Mouse (Mus musculus): ENCODE measurements around the gene Hcrt. TPM values are rescaled to one million over a fixed set of nuclear protein-coding genes. Genes with fewer than 3 reads are reported as not detected.

Gene Hcrt
- polyA plus RNA-seq, 1 experiment from 2014 or later, result 0.75 TPM

GRCm38 (mm10) chr11:100716649-100717048, 46.1 kb downstream of the Hcrt start:
- WGBS, result 83% methylated on average over 3 of the region's 3 CpGs
- Histone ChIP-seq H3K9ac (replicated peaks) (no peak overlapping the region), H3K4me1 (peaks cover 42% of the 10 kb centered on the region), H3K36me3 (peaks cover 40% of the 10 kb centered on the region), H3K27ac (replicated peaks) (no peak overlapping the region), H3K4me3 (replicated peaks) (no peak overlapping the region), H3K9me3 (replicated peaks) (no peaks in the 10 kb centered on the region), H3K27me3 (replicated peaks) (no peaks in the 10 kb centered on the region), H3K4me2 (no peak overlapping the region)
- ATAC-seq (ENCODE audit: low FRiP score), result no peak

GRCm38 (mm10) chr11:100714948-100715347, 47.8 kb downstream of the Hcrt start:
- Histone ChIP-seq H3K36me3 (peaks cover 44% of the 10 kb centered on the region), H3K27ac (replicated peaks) (no peak overlapping the region), H3K9me3 (replicated peaks) (no peaks in the 10 kb centered on the region), H3K4me1 (peaks cover 38% of the 10 kb centered on the region), H3K27me3 (replicated peaks) (no peaks in the 10 kb centered on the region), H3K4me2 (no peak overlapping the region), H3K9ac (replicated peaks) (no peak overlapping the region), H3K4me3 (replicated peaks) (no peak overlapping the region)
- 78% methylated on average over 6 of the region's 6 CpGs for WGBS
- no peak for ATAC-seq (ENCODE audit: low FRiP score)

GRCm38 (mm10) chr11:100714534-100714915, 48.2 kb downstream of the Hcrt start:
- ATAC-seq (ENCODE audit: low FRiP score), result no peak
- Histone ChIP-seq H3K4me3 (replicated peaks) (no peak overlapping the region), H3K27ac (replicated peaks) (no peak overlapping the region), H3K36me3 (peaks cover 48% of the 10 kb centered on the region), H3K9ac (replicated peaks) (no peak overlapping the region), H3K27me3 (replicated peaks) (no peaks in the 10 kb centered on the region), H3K9me3 (replicated peaks) (no peaks in the 10 kb centered on the region), H3K4me2 (no peak overlapping the region), H3K4me1 (peaks cover 35% of the 10 kb centered on the region)
- WGBS, result 48% methylated on average over 6 of the region's 6 CpGs

- 0 out of 2 replicates have a peak within 1 kb of the TSS, but pooled peaks have one; percentile 6 for H3K4me3 ChIP-seq (replicated peaks)
- no peaks in the 10 kb centered on the region for H3K9me3 ChIP-seq (replicated peaks)
- H3K9ac ChIP-seq (replicated peaks), result peak within 1 kb of the TSS; percentile 20; the same call in 1 of the 2 replicates
- peaks cover 49% of the 10 kb centered on the region for H3K36me3 ChIP-seq
- H3K27ac ChIP-seq (replicated peaks), result peak within 1 kb of the TSS; percentile 61; the same call in 1 of the 2 replicates
- peak within 1 kb of the TSS; percentile 44 for H3K4me2 ChIP-seq
- no peaks in the 10 kb centered on the region for H3K27me3 ChIP-seq (replicated peaks)
- ATAC-seq (ENCODE audit: low FRiP score), result no peak
- WGBS, result 8% methylated on average over 38 of the region's 38 CpGs
- H3K4me1 ChIP-seq, result peaks cover 35% of the 10 kb centered on the region
These were observed 48.8 kb downstream of the Hcrt start, which contains the start of gene Hspb9 for GRCm38 (mm10) chr11:100713735-100714533. TSS of gene Hspb9 (plus strand) at chr11:100713850.

- Histone ChIP-seq H3K4me2 (no peak overlapping the region; the same call in 1 of the 2 replicates), H3K27me3 (replicated peaks) (no peaks in the 10 kb centered on the region), H3K27ac (replicated peaks) (0 out of 2 replicates have a peak overlapping the region, but pooled peaks have one; percentile 13), H3K4me3 (replicated peaks) (no peak overlapping the region), H3K9me3 (replicated peaks) (no peaks in the 10 kb centered on the region), H3K9ac (replicated peaks) (peak overlapping the region; percentile 20; the same call in 1 of the 2 replicates), H3K4me1 (peaks cover 35% of the 10 kb centered on the region), H3K36me3 (peaks cover 49% of the 10 kb centered on the region)
- no peak for ATAC-seq (ENCODE audit: low FRiP score)
- WGBS, result 69% methylated on average over 4 of the region's 4 CpGs
These were observed 49.6 kb downstream of the Hcrt start for GRCm38 (mm10) chr11:100713174-100713573.

- Histone ChIP-seq H3K9me3 (replicated peaks) (no peaks in the 10 kb centered on the region), H3K9ac (replicated peaks) (peak within 1 kb of the TSS; percentile 92), H3K27me3 (replicated peaks) (no peaks in the 10 kb centered on the region), H3K4me2 (peak within 1 kb of the TSS; percentile 83), H3K4me3 (replicated peaks) (peak within 1 kb of the TSS; percentile 97), H3K36me3 (peaks cover 49% of the 10 kb centered on the region), H3K4me1 (peaks cover 35% of the 10 kb centered on the region), H3K27ac (replicated peaks) (peak within 1 kb of the TSS; percentile 83)
- ATAC-seq (ENCODE audit: low FRiP score), result peak; percentile 92
- 1% methylated on average over 37 of the region's 48 CpGs for WGBS
These were observed 50.7 kb downstream of the Hcrt start, which contains the start of gene Kat2a for GRCm38 (mm10) chr11:100711783-100712615. TSS of gene Kat2a (minus strand) at chr11:100712465.

Other genes with a start within 250 kb of the Hcrt start
- 213 and 218 TPM in 2 replicates for gene Acly, start 234.9 kb downstream of the Hcrt start, polyA plus RNA-seq (2015; fragmentation: Nextera tagmentation; extraction: Ambion mirVana)
- gene Ttc25, start 217.3 kb downstream of the Hcrt start, polyA plus RNA-seq (2015; fragmentation: Nextera tagmentation; extraction: Ambion mirVana), result 1.2 and 2.1 TPM in 2 replicates
- gene Cnp, start 188.0 kb downstream of the Hcrt start, polyA plus RNA-seq (2015; fragmentation: Nextera tagmentation; extraction: Ambion mirVana), result 62.0 and 74.6 TPM in 2 replicates
- 90.1 and 96.3 TPM in 2 replicates for gene Nkiras2, start 143.7 kb downstream of the Hcrt start, polyA plus RNA-seq (2015; fragmentation: Nextera tagmentation; extraction: Ambion mirVana)
- 287 and 298 TPM in 2 replicates for gene Dnajc7, start 142.8 kb downstream of the Hcrt start, polyA plus RNA-seq (2015; fragmentation: Nextera tagmentation; extraction: Ambion mirVana)
- gene Zfp385c, start 70.5 kb downstream of the Hcrt start, polyA plus RNA-seq (2015; fragmentation: Nextera tagmentation; extraction: Ambion mirVana), result 0.77 TPM in 2 replicates
- 2.7 and 4.4 TPM in 2 replicates for gene Dhx58, start 58.7 kb downstream of the Hcrt start, polyA plus RNA-seq (2015; fragmentation: Nextera tagmentation; extraction: Ambion mirVana)
- gene Kat2a, start 50.5 kb downstream of the Hcrt start, polyA plus RNA-seq (2015; fragmentation: Nextera tagmentation; extraction: Ambion mirVana), result 64.4 and 67.2 TPM in 2 replicates
- 0.43 TPM in 1 of 2 replicates, not detected in the other for gene Hspb9, start 49.1 kb downstream of the Hcrt start, polyA plus RNA-seq (2015; fragmentation: Nextera tagmentation; extraction: Ambion mirVana)
- 41.8 and 49.8 TPM in 2 replicates for gene Rab5c, start 24.7 kb downstream of the Hcrt start, polyA plus RNA-seq (2015; fragmentation: Nextera tagmentation; extraction: Ambion mirVana)
- 6.0 and 9.0 TPM in 2 replicates for gene Kcnh4, start 3.0 kb downstream of the Hcrt start, polyA plus RNA-seq (2015; fragmentation: Nextera tagmentation; extraction: Ambion mirVana)
- 8.5 and 9.9 TPM in 2 replicates for gene Ghdc, start 8.0 kb upstream of the Hcrt start, polyA plus RNA-seq (2015; fragmentation: Nextera tagmentation; extraction: Ambion mirVana)
- gene Stat5b, start 87.8 kb upstream of the Hcrt start, polyA plus RNA-seq (2015; fragmentation: Nextera tagmentation; extraction: Ambion mirVana), result 18.5 and 25.5 TPM in 2 replicates
- 2.1 and 10.1 TPM in 2 replicates for gene Stat5a, start 96.4 kb upstream of the Hcrt start, polyA plus RNA-seq (2015; fragmentation: Nextera tagmentation; extraction: Ambion mirVana)
- 57.9 and 66.9 TPM in 2 replicates for gene Stat3, start 176.6 kb upstream of the Hcrt start, polyA plus RNA-seq (2015; fragmentation: Nextera tagmentation; extraction: Ambion mirVana)
- 45.6 and 73.4 TPM in 2 replicates for gene Cavin1, start 208.0 kb upstream of the Hcrt start, polyA plus RNA-seq (2015; fragmentation: Nextera tagmentation; extraction: Ambion mirVana)
- 150 and 167 TPM in 2 replicates for gene Atp6v0a1, start 246.5 kb upstream of the Hcrt start, polyA plus RNA-seq (2015; fragmentation: Nextera tagmentation; extraction: Ambion mirVana)

All from neural tube, embryonic 15.5 days (tissue).